Mouse (Mus musculus): ENCODE measurements at regions not wholly inside any gene's neighbourhood (a gene's known extent, or its start where the extent isn't known, plus 50 kb on each side); places are given as distances from the start of the nearest gene placed in this dataset.

GRCm38 (mm10) chr7:79531142-79531541, 65.0 kb upstream of the Polg start:
- TF ChIP-seq POLR2A (IDR thresholded peaks at IDR 0.05; ENCODE audit: low read depth, low read length) (no peak), CTCF (conservative IDR thresholded peaks at IDR 0.05; ENCODE audit: insufficient read depth, insufficient read length, low read depth, low read length) (no peak)

Data from kidney, adult 2 months (tissue).